Mouse (Mus musculus): ENCODE data around the gene Pck2. TPM values are rescaled to one million over a fixed set of nuclear protein-coding genes. Genes with fewer than 3 reads are reported as not detected.

Pck2 gene
- 10 to 100 TPM in 2 of 4 experiments, 1 to 10 TPM in 2; 6.6 to 12.5 (median 9.3) TPM for total RNA-seq (2022)

DNA sequence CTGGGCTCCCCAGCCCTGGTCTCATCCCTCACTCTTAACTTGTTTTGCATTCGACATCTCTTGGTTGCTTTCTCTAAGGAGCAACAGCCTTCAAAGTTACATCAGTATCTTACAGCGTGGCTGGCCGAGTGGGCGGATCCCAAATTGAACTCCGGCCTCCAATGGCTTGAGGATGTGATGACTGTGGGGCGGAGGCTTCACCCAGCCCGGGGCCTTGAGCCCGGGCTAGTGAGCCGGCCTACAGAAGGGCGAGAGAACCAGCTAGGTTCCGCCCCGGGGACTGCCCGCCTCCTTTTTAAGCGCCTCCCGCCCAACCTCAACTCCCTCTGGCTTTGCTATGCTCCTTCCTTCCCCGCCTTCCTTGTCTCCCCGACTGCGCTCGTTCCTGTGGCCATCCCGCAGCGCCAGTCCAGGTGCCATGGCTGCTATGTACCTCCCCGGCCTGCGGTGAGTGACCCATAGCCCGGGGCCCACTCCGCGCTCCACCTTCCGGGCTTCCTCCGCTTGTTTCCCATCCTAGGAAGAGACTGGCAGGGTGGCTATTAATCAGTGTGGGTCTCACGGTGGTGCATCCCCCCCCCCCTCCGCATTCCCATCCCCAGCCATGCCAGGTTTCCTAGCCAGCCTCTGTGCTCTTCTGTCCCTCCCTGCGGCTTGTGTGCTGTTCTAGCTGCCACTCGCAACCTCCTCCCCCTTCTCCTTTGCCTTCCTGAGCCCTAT lies at the start of gene Pck2:
TSS of gene Pck2 (plus strand) at position 200 of the 720 bp plus-strand sequence.
- DNase-seq (ENCODE audit: low spot score) = peak; percentile 91

DNA sequence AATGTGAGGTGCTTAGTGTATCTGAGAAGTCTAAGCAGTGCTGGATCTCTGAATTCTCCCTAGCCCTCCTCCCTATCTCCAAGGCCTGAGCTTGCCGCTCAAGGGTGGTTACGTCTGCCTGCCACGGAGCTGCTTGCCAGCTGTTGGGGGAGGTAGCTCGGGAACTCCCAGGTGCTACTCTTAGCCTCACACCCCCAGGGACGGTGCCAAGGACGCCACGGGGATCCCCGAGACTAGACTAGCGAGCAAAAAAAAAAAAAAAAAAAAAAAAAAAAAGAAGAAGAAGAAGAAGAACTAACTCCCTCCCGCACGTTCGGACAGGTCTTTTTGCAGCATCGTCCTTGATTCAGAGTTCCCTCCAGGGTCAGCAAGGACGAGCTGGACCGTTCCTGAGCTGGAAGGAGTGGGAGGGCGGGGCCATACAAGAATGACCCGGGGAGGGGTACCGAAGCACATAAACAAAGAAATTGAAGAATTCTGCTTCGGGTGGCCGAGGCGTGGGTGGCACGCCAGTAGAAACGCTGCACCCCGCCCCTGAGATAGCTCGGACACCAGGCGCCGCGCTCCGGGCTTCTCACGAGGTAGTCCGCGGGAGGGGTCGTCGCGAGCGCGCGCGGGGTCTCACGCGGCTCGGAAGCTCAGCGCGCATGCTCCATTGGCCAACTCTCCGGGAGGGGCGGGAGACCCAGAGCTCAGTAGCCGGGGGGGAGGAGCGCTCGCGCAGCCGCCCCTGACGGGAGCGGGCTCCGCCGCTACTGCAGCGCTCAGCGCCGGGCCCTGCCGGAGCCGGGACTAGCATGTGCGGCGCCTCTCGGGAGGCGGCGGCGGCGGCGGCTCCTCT lies 49.5 kb upstream of the Pck2 start, which contains the start of gene Carmil3:
TSS of gene Carmil3 (plus strand) at position 291 of the 841 bp plus-strand sequence.
- peak; percentile 25 for DNase-seq (ENCODE audit: low spot score)

DNA sequence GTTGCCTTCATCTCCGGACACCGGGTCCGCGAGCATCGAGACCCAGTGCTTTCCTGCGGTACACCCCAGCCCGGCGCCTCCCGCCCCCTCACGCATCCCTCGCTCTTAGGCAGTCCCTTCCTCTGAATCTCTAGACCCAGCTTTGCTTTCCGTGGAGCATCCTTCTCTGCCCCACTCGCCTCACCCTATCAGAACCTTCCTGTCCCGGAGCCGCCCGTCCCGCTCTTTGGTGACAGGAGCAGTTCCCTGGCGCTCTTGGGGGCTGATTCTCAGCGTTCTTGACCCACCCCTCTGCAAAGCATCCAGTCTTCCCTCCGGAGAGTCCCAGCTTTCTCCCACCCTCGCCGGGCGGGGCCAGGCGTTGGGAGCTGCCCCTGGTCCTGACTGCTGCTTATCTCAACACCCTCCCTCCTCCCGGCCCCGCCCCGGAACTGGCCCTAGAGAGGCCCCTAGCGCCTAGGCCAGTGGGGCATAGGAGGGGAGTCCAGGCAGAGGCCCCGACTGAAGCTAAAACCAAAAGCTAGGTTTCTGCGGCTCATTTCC lies 48.7 kb upstream of the Pck2 start:
- DNase-seq (ENCODE audit: low spot score) = peak; percentile 31

DNA sequence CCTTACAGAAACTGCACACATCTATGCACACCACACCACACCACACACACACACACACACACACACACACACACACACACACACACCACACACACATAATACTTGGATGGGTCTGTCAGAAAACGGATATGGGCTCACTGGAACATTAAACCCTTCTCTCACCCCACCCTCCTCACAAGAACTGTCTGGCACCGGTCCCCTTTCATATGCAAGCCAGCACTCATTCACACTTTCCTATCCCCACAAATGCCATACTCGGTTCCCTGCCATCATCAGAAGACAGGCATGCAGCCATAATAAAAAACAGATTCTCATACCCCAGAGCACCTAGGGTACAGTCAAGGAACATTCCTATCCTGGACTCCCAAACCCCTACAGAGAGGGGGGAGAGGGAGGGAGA lies 48.0 kb upstream of the Pck2 start:
- DNase-seq (ENCODE audit: low spot score) = no peak

DNA sequence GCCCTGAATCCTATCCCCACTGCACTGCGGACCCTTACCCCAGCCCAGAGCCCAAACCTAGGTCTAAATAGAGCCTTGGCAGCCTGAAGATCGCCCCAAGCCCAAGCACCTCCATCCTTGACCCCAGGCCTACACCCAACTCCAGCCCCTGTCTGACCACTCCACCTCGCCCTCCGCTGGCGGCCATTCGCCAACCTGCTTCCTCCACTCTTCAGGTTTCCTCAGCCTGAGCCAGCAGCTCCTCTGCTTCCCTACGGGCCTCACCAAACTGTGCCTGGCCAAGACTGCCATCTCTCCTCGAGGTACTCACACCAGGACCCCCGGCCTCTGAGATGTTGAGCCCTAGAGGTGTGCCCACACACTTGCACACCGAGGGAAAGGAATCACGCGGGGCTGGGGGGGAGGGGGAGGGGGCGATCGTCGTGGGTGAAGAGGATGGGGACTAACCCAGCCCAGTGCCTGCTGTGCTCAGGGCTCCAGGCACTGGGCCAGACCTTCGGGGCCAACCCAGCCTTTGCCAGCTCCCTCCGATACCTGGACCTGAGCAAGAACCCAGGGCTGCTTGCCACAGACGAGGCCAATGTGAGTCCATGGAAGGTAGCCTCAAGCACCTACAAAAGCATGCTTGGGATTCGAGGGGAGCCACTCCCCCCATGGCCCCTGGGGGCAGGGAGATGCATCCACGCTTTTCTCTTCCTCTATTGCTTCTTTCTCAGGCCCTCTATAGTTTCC lies 44.4 kb upstream of the Pck2 start:
- no peak for DNase-seq (ENCODE audit: low spot score)

DNA sequence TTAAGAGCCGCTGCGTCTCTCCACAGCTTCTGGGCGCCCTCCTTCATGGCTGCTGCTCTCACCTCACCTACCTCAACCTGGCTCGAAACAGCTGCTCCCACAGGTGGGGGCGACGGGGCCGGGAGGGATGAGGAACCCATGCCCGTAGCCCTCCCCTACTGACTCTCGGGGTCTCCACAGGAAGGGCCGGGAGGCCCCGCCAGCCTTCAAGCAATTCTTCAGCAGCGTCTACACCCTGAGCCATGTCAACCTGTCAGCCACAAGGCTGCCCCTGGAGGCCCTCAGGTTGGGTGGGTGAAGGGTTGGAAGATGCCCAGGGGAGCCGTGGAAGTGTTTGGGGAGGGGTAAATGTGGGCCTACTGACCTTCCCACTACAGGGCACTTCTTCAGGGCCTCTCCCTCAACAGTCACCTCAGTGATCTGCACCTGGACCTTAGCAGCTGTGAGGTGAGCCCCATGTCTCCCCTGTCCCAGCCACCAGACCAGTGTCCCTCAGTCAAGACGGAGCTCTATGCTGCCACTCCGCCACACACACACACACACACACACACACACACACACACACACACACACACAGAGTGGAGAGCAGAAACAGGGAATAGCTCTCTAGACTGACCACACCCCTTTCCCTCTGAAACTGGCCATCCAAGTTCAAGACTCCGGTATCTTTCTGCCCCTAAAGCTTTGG lies 43.2 kb upstream of the Pck2 start:
- DNase-seq (ENCODE audit: low spot score) = no peak

DNA sequence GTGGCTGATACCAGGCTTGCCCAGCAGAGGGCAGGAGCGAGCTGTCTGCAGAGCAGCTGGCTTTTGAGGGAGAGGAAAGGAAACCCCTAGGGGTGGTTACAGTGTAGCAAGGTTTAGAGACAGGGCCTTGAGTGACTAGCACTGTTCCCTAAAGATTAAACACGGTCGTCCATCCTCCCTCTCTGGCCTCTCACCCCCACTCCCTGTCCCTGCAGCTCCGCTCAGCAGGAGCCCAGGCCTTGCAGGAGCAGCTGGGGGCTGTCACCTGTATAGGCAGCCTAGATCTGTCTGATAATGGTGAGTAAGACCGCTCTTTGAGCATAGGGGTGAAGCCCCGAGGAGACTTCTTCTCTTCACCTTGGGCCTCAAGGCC lies 42.6 kb upstream of the Pck2 start:
- peak; percentile 84 for DNase-seq (ENCODE audit: low spot score)

DNA sequence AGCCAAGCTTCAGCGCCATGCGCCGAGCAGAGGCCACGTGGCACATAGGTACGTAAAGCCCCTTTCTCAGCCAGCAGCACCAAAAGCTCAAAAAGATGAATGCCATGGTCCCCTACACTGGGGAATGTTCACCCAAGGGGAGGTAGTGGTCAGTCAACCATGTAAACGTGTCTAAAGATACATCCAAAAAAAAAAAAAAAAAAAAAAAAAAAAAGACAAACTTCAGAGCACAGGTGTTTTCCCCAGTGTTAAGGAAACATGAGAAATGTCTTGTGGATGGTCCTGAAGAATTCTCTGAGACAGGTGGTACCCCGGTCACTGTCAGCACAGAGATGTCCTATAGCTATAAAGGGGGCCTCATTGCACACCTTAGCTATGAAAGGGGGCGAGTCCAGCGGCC lies 34.5 kb upstream of the Pck2 start:
- no peak for DNase-seq (ENCODE audit: low spot score)

DNA sequence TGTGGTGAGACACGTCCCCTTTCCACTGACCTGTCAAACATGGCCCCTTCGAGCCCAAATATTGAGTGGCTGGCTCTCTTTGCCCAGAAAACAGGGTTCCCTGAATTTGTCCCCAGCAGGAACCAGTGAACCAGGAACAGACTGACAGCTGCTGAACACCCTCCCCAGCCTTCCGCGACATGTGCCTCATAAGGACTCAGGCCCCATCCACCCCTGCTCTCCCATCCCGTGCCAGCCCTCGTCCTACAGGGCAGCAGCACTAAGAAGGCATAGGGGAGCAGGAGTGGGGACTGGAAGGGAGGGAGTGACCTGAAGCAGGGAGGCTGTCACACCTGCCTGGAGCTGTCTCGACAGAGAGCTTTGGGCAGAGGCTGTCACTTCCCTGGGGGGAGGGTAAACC lies 32.3 kb upstream of the Pck2 start:
- no peak for DNase-seq (ENCODE audit: low spot score)

DNA sequence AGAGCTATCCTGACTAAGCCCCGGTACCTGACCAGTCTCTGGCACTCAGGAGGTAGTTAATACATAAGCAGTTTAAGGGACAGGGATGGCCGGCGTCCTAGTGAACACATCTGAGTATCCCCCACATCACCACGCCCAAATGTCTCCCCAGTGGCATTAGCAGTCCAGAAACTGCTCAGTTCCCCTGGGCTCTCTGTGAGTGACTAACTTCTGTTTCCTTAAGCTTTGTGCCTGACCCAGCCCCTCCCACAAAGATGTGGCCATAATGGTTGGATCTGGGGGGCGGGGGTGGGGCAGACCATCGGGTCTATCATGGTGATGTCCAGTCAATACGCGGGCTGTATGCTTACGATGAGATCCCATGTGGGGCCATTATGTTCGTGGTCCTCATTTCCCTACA lies 30.5 kb upstream of the Pck2 start:
- no peak for DNase-seq (ENCODE audit: low spot score)

DNA sequence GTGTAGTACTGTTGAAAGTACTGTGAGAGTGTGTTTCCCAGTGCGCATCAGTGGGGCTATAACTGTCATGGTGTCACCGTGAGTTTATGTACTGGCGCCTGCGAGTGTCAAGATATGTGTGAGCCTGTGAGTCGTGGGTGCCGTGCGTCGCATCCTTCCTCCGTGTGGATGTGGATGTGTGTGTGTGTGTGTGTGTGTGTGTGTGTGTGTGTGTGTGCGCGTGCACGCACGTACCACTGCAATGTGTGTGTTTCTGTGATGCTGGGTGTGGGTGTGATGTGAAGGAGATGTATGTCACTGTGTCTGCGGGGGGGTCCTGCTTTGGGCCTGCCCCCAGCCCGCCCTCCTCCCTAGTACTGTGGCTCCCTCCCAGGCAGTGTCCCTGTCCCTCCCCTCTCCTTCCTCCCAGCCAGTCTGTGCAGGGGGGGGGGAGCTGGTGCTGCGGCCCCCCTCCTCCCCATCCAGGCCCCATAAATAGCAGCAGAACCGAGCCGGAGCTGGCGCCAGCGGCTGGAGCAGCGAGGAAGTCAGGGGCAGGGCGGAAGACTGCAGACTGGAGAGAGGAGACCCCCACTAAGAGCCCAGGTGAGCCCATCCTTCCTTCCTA lies 29.8 kb upstream of the Pck2 start, which contains the start of gene Cpne6:
TSS of gene Cpne6 (plus strand) at position 321 of the 607 bp plus-strand sequence.
- DNase-seq (ENCODE audit: low spot score) = no peak

DNA sequence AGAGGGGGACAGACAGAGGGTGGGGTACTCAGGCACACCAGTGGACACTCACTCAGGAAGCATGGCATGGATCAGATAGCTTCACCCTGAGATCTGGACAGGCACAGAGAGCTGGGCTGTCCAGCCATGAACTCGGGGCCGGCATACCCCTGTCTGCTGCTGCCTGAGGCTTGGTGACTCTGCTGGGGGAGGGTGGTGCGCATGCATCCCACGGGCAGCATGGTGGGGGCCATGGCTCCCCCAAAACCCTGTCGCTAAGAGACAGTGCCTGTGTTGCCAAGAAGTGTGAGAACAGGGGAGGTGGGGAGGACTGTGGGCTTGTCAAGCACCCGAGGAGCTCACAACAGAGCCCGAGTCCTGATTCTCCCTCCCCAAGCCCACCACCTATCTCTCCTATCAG lies 29.0 kb upstream of the Pck2 start:
- DNase-seq (ENCODE audit: low spot score) = no peak

DNA sequence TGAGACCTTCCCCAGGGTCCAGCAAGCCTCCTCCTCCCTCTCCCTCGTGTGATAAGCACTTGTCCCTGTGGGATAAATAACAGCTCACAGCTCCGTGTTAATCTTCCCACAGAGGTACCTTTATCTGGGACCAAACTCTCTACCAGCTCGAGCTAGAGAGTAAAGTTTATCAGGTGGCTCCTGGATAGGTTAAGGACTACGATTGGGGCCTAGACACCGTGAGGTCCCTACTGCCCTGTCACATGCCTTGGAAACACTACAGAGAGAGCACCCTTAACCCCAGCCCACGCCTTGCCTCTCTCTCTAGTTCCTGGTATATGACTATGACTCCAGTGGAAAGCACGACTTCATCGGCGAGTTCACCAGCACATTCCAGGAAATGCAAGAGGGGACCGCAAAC lies 26.1 kb upstream of the Pck2 start:
- no peak for DNase-seq (ENCODE audit: low spot score)

DNA sequence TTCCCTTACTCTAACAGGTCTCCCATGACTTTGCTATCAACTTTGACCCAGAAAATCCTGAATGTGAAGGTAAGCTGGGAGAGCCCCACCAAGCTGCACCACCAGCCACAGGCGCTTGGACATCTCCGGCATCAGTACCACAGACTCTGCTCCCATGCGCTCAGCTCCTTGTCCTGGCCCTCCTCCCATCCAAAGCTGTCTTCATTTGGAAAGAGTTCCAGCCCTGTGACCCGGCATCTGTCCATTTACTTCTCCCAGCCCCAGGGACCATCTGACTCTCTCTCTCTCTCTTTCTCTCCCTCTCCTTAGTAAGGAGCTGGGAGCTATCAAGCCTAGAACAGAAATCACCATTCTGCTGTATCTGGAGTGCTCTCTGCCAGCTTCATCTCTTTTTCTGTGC lies 24.2 kb upstream of the Pck2 start:
- no peak for DNase-seq (ENCODE audit: low spot score)

DNA sequence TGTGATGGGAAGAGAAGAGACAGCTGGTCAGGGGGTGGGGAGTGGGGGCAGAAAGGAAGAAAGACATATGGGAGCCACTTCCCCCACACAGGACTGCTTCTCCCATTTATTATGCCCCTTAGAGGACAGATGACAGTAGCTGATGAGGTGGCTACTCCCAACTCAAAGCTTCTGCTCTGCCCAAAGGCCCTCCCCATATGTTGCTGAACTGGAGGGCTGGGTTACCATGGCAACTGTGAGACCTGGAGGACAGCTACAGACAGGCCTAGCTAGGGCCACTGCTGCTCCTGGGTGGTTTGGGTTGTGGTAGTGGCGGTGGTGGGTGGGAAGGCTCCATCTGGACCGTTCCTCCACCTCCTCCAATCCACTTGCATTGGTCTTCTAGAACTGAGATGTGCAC lies 21.2 kb upstream of the Pck2 start:
- no peak for DNase-seq (ENCODE audit: low spot score)

DNA sequence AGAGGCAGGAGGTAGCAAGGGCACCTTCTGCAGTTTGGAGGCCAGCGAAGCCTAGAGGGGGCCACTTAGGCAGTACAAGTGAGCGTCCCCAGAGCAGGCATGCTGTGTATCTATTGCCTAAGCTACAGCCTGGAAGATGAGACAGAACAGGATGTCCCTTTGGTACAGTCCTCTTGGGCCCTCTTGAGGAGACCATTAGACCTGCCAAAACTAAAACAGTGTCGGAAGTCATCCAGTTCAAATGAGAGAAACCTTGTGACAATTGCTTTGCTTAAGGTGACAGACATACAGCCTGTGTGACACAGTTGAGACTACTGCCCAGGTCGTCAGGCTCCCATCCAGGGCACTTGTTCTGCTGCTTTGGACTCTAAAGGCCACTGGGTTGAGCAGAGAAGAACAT lies 20.5 kb upstream of the Pck2 start:
- no peak for DNase-seq (ENCODE audit: low spot score)

DNA sequence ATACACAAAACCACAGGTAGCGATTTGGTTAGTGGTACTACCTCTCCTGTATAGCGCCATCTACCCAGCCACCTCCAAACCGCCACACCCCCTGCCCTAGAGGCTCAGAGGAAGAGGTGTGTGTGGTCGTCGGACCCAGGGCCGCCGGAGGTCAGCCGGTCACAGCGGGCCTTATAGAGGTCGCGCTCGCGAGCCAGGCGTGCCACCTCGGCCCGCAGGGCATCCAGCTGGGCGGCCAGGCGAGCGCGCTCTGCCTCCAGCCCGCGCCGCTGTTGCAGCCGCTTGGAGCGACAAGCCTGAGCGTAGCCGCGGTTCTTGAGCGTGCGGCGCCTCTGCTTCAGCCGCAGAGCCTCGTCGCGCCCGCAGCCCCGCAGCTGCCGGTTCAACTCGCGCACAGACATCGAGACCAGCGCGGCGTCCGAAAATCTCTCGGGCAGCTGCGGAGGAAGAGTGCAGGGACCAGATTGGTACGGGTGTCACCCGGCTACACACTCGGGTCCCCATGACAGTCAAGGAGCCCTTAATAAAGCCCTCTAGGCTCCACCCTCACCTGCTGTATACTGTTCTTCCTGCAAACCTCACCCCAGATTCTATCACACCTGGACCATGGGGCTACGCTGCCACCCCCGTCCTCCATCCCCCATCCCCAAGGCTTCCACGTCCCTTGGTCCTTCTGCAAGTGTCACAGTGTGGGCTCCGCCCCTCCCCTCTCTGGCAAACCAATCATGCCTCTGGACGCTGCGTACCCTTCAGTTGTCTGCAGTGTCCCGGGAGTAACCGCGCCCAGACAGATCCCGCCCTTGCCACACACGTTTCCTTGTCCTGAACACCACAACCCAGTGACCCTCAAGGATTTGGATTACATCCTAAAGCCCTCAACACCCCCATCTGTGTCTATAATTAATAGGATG lies 19.4 kb upstream of the Pck2 start:
- DNase-seq (ENCODE audit: low spot score) = no peak

DNA sequence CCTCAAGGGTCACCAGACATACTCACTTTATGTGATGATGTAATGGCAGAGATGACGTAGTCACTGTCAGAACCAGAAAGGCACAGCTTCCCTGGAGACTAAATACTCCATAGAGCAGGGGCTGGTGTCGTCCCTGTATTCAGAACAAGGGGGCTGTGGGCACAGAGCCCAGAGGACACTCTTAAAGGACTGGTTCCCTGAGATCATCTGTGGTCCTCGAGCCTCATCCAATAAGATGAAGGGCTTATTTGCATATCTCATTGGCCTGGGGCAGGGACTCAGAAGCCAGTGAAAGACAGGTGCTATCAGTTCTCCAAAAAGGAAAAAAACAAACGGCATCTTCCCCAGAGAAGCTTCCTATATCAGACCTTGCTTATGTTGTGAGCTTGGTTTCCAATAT lies 16.0 kb upstream of the Pck2 start:
- DNase-seq (ENCODE audit: low spot score) = no peak

DNA sequence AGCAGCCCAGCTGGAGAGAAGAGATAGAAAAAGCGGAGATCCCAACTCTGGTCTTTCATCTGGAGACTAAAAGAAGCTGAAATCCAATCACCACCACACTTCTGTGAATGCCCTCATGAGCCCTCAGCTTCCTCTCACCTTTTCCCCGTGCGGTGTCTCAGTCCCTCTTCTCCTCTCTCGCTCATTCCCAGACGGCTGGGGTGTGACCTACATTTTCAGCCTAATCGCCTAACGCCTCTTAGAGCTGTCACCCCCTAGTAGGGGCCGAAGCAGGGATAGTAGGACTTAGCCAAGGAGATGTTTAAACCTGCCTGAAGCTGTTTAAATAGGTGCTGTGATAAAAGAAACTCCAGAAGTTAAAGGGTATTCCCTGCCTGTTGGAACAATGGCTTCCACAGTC lies 15.3 kb upstream of the Pck2 start, which contains the start of gene Nrl:
TSS of gene Nrl (minus strand) at position 197 of the 400 bp plus-strand sequence.
- DNase-seq (ENCODE audit: low spot score) = no peak

DNA sequence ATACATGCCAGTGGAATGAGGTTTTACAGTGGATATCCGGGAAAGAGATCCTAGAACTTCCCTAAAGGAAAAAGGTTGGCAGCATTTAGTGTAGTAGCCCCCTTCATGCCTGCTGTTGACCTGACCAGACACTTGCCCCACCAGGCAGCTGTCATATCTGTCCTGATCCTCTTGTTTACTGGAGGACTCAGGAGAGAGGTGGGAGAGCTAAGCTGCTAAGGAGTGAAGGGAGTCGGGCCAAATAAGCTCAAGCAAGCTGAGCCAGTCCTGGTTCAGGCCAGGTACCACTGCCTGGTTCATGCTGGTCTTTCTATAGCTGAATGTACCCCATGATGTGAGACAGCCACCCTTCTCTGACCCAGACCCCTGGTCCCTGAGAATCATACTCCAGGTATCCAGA lies 13.4 kb upstream of the Pck2 start:
- DNase-seq (ENCODE audit: low spot score) = no peak
